Mouse (Mus musculus) small intestine, adult 2 months (tissue): ENCODE data around the gene Batf.

Source experiments
- CTCF ChIP-seq: fragments of 200-500 bp; IDR thresholded peaks from 2 replicates; pipeline ENCODE4 v1.5.1; 2012; ENCODE audit warnings: low read depth, mild to moderate bottlenecking, control low read depth, inconsistent platforms, low read length, moderate library complexity, mixed read lengths; ENCODE audit not compliant: insufficient replicate concordance, insufficient read length; ENCODE audit errors: extremely low read depth
- POLR2A ChIP-seq: fragments of 200-500 bp; IDR thresholded peaks from 2 replicates; pipeline ENCODE4 v1.6.1; 2012; ENCODE audit warnings: low read depth, mild to moderate bottlenecking, control low read depth, inconsistent platforms, low read length, moderate library complexity

GRCm38 (mm10) chr12:85712587-85712986, 26.1 kb downstream of the Batf start:
- no peak for TF ChIP-seq CTCF
- TF ChIP-seq POLR2A, result no peak
